Mouse (Mus musculus) cortical plate, adult 2 months (tissue): ENCODE results near the gene Rasa1.

ENCODE experiments used
- CTCF ChIP-seq: fragments of 200-500 bp; IDR thresholded peaks from 2 replicates; pipeline ENCODE4 v1.5.1; 2011; ENCODE audit warnings: mild to moderate bottlenecking, control low read depth, low read length; ENCODE audit not compliant: insufficient read depth; ENCODE audit errors: extremely low read depth
- POLR2A ChIP-seq: fragments of 200-500 bp; IDR thresholded peaks from 2 replicates; pipeline ENCODE4 v1.6.1; 2011; ENCODE audit warnings: mild to moderate bottlenecking, low read length, control low read depth; ENCODE audit not compliant: insufficient read depth; ENCODE audit errors: extremely low read depth

DNA sequence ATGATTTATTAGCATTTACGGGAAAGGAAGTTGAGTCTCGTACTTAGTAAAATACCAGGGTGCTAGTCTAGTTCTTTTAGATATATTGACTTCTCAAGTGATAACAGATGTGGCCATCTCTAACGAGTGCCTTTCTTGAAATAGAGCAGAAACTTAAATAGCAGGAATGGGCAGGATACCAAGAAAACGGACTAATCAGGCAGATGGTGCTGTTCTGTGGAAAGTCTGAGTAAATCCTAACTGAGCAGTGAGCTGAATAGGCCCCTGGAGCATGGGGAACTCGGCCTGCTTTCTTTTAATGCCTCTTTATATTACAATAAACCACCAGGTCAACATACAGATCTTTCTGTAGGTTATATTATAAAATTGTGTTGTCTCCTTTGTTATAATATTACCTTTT, 22.0 kb upstream of the Rasa1 start:
- no peak for TF ChIP-seq POLR2A
- TF ChIP-seq CTCF = no peak
